Mouse (Mus musculus): ENCODE data around the gene Ifrd2.
"Not testable (repeated sequence)": the region's sequence is repeated elsewhere in the genome, so short reads cannot be mapped to it uniquely, and the experiment has no call there.

Ifrd2 gene

GRCm38 (mm10) chr9:107551890-107552355 lies 35.5 kb upstream of the Ifrd2 start:
- no peak for DNase-seq (ENCODE audit: low spot score in 2 of 2)

DNA sequence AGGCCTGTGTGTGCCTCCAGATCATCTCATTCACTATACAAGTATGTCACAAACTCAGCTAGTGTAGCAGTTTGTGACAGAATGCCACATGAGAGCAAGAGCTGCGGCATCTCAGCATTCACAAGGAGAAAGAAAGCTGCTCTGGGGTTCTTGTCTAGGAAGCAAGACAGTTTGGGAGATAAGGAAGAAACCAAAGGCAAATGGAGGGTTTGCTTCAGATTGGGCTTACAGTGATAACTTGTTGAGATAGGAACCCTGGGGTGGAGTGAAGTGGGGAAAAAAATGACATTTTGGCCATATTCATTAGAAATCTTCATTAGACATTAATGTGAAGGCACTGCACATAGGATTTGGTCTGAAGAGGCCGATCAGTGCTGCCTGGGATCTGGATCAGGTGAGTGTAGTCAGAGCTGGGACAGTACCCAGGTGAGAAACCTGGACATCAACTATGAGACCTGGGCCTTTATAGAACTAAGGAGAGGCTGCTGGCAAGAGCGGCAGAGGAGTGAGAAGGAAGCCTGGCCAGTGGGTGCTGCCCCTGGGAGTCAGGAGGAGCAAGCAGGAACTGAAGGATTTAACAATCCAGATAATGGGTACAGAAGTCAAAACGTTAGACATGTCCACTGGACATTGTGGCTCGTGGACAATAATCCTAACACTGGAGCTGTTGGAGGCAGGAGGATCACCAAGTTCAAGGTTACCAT lies 34.6 kb upstream of the Ifrd2 start:
- no peak for DNase-seq (ENCODE audit: low spot score in 2 of 2)

GRCm38 (mm10) chr9:107553541-107554318 lies 33.7 kb upstream of the Ifrd2 start:
- DNase-seq (ENCODE audit: low spot score in 2 of 2) = no peak

DNA sequence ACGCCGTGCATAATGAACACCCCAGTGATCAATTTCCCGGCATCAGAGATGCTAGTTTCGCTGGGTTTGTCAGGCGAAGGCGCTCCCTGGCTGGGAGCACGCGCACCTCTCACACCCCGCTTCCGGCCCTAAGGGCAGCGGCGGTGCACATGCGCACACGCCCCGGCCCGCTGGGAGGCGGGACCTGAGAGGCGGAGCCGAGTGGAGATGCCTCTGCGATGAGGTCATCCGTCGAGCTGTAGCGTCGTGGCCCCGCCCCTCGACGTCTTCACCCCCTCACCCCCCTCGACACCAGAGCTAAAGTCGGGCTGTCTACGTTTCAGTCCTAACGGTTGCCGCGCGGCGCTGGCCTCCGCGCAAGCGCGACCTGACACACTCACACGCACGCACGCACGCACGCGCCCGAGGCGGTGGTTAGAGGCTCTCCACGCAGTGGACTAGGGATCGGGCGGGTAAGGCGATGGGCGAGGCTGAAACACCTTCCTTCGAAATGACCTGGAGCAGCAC lies 33.1 kb upstream of the Ifrd2 start:
- DNase-seq (ENCODE audit: low spot score in 2 of 2) = peak; percentile 92

DNA sequence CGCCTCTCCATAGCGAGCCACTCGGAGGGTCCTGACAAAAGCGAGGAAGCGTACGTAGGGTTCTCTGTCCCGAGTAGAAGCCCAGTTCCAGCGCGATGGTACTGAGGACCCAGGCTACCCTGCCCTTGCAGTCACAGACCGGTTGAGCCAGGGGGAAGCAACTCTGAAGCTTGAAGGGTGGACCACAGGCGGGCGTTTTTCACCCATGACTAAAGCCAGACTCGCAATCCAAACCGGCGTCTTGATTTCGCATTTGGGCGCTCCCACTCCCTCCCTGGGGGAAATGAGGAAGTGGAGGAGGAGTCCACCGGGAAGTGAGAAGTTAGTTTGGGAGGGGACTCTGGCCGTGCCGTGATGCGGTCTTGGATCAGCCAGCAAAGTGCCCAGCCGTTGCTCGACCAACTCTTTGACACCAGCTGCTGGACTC lies 32.4 kb upstream of the Ifrd2 start:
- no peak for DNase-seq (ENCODE audit: low spot score in 2 of 2)

GRCm38 (mm10) chr9:107555701-107556100 lies 31.7 kb upstream of the Ifrd2 start:
- no peak for DNase-seq (ENCODE audit: low spot score in 2 of 2)

- no peak for DNase-seq (ENCODE audit: low spot score in 2 of 2)
Measured at GRCm38 (mm10) chr9:107556346-107556745, 31.1 kb upstream of the Ifrd2 start.

DNA sequence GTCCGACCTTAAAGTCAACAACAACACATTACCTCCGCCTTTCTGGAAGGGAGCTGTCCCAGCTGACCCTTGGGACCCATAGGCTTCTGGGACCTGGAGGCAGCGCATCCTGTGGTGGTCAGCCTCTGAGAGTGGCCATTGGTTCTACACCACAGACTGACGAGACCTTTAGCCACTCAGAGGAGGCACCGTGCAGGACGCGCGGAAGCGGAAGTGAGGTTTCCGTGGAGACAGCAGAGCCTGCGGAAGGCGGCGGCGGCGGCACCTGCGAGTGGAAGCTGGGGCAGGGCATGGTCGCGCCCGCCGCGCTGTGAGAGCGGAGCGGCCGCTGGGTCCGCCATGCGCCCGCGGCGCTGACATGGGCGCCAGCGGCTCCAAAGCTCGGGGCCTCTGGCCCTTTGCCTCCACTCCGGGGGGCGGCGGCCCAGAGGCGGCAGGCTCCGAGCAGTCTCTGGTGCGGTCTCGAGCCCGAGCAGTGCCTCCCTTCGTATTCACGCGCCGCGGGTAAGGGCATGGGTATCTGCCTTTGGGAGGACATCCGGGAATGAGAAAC lies 24.3 kb upstream of the Ifrd2 start, which contains the start of gene Tusc2:
Tusc2 (plus strand) TSS at position 227 of the 553 bp plus-strand sequence.
- peak; percentile 91 to 93 for DNase-seq (ENCODE audit: low spot score in 2 of 2)

DNA sequence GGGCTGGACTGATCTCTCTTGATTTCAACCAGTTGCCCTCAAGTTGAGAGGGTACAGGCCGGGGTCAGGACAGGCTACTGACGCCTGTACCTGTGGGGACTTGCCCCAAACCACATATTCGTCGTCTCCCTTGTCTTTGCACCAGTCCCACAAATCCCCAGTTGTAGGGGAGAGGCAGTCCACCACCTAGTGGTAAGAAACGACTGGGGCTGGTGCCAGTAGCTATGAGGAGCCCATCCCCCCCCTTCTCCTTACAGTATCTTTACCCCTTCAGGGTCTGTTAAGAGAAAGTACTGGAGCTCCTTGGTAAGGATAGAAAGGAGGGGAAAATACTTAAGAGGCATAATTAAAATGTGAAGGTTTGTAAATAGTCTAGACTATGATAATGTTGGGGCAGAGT lies 21.9 kb upstream of the Ifrd2 start:
- not testable (repeated sequence) for DNase-seq (ENCODE audit: low spot score in 2 of 2)

DNA sequence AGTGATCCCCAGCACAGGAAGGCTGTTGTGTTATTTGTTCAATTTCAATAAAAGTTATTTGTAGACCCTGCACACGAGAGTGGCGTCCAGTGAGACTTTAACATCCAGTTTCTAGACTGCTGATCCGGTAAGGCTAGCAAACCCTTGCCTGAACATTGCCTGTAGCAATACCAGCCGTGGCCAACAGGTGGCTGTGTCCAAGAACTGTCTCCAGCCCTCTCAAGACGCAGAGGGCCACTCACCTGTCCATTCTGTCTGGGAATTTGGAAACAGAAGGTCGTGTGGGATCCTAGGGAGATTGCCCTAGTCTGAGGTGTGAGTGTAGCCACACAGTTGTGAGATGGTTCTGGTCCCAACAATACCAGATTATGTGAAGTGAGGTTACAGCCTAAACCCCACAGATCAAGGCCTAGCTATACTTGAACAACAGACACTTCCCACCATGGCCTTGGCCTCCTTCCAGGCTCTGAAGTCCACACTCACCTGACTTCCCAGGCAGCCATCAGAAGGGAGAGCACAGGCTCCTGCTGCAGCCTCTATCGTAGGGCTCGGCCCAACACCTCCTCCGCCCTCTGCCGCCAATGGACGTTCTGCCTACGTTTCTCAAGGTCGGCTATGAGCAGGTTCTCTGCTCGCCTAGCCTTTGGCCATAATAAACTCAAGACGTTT lies 21.3 kb upstream of the Ifrd2 start:
- peak in 1 of 2 experiments; percentile 67 for DNase-seq (ENCODE audit: low spot score in 2 of 2)

DNA sequence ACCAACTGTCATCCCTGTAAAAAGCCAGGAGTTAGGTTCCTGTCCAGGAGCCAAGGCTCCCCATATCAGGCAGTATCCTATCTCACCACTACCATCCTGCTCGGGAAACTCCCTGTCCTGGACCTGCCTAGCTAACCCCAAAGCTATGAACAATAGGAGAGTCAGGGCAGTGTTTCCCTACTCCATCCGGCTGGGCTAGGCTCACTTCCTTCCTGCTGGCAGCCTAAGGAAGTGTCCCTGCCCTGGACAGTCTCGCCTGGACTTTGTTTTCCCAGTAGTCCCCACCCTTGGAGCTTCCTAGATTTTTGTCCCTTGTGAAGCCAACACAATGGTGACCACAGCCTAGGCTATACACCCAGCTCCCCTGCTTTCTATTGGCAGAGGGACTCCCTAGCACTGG lies 20.6 kb upstream of the Ifrd2 start:
- DNase-seq (ENCODE audit: low spot score in 2 of 2) = no peak

DNA sequence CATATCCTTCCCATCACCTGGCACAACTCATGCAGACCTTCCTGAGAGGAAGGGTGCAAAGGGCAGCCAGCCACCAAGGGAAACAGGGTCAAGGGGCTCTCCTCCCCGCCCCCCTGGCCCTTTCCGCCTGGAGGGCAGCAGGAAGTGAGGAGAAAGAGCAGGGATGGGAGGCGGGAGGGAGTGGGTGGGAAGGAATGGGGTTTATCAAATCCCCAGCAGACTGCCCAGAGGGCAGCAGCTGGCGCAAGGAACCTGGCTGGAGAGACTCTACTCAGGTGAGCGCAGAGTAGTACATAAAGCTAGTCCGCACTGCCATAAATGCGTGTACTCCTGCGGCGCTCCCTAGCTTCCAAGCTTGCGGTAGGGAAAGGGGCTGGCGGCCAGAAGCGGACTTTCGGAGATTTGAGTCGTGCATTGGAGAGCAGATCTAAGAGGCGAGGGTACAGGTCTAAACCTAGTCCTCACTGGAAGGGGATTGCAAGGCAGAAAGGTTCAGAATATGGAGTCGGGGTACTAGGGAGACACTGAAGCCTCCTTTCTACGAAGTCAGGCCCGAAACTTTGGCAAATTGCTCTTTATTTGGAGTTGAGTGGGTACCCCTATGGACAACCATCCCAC lies 19.6 kb upstream of the Ifrd2 start, which contains the start of gene Hyal2:
Hyal2 (plus strand) TSS at position 244 of the 618 bp plus-strand sequence.
- no peak for DNase-seq (ENCODE audit: low spot score in 2 of 2)

- DNase-seq (ENCODE audit: low spot score in 2 of 2) = peak; percentile 77 to 82
Measured at GRCm38 (mm10) chr9:107568331-107569261, 18.8 kb upstream of the Ifrd2 start.

GRCm38 (mm10) chr9:107569270-107569669 lies 18.2 kb upstream of the Ifrd2 start:
- no peak for DNase-seq (ENCODE audit: low spot score in 2 of 2)

- no peak for DNase-seq (ENCODE audit: low spot score in 2 of 2)
Measured at GRCm38 (mm10) chr9:107570016-107570415, 17.4 kb upstream of the Ifrd2 start.

- DNase-seq (ENCODE audit: low spot score in 2 of 2) = no peak
Measured at GRCm38 (mm10) chr9:107570845-107571244, 16.6 kb upstream of the Ifrd2 start.

DNA sequence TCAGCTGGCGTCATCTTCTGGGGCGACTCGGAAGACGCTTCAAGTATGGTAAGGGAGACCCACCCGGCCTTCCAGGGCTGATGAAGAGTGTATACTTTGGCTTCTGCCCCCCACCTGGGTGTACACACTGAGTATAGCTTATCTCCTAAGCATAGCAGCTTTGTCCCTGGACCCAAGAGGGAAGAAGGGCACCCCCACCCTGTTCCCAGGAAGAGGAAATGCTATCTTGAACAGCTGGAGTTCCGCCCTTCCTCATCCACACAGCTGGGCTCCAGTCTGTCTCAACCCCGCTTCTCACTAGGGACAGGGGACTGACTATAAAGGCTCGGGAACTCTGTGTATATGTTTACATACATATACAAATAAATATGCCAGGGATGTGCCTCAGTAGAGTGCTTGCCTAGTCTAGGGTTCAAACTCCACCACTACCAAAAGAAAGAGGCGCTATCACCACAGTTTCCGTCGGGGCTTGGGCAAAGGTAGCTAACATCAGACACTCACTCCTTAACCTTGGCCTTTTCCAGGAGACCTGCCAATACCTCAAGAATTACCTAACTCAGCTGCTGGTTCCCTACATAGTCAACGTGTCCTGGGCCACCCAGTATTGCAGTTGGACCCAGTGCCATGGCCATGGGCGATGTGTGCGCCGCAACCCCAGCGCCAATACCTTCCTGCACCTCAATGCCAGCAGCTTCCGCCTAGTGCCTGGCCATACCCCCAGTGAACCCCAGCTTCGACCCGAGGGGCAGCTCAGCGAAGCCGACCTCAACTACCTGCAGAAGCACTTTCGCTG lies 15.7 kb upstream of the Ifrd2 start:
- no peak for DNase-seq (ENCODE audit: low spot score in 2 of 2)

- no peak for DNase-seq (ENCODE audit: low spot score in 2 of 2)
Measured at GRCm38 (mm10) chr9:107572327-107572662, 15.1 kb upstream of the Ifrd2 start.

DNA sequence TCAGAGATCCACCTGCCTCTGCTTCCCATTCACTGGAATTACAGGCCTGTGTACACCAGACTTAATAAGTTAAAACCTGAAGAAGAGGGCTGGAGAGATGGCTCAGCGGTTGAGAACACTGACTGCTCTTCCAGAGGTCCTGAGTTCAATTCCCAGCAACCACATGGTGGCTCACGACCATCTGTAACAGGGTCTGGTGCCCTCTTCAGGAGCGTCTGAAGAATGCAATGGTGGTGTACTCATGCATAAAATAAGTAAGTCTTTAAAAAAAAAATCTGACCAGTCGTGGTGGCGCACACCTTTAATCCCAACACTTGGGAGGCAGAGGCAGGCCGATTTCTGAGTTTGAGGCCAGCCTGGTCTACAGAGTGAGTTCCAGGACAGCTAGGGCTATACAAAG lies 13.7 kb upstream of the Ifrd2 start:
- not testable (repeated sequence) for DNase-seq (ENCODE audit: low spot score in 2 of 2)
